Comparison of ENCODE assay signal across 9 mouse cellular contexts in the genomic region with DNA sequence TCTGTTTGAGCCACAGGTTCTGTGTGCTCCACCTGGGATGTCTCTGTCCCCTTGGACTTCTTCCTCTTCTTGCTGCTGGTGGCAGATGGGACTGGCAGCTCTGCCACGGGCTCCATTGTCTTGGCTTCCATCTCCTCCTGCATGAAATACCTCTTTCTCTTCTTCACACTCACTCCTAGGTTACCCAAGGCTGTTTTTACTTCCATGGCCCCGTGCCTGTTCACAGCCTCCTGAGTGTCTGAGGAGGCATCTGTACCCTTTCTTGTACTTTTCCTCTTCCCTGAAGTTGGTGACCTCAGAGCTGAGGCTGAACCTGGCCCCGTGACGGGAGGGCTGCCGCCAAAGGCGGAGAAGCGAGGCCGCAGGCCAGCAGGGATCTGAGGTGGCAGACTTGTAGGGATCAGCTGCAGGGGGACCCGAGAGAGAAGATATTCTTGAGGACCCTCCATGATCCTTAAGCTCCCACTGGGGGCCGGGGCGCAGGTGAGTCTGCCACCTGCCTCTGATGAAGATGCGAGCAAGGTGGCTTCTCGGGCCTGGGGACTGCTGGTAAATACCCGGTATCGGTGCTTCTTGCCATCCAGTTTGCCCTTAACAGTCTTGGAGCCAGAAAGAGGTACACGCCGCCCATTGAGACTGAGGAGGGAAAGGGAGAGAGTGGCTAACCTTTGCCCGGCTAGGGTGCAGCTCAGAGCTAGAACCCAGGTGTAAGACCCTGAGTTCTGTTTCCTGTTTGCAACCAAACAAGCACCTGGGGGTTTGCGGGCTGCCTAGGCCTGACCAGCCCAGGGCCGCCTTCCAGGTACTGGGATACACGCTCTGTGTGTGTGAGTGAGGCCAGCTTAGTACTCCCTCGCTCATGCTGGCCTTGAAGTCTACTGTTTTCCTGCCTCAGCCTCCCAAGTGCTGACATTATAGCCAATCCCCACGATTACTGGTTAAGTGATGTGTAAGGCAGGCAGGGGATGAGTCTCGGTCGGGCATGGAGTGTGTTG. TPM values are rescaled to one million over a fixed set of nuclear protein-coding genes. Genes with fewer than 3 reads are reported as not detected.
DNase-seq lines count a peak whose midpoint lies in the region; ATAC-seq lines count a peak whose summit lies in the region.
"Had no signal": no experiment of that assay in that cellular context is flagged by ENCODE, and none has a peak within 500 bp of the region (broad histone marks: within the 10 kb centered on the region; RNA-seq: fewer than 3 reads in every experiment).

No protein-coding gene starts in this region.

- 93% methylated on average over 25 of the region's 25 CpGs for WGBS in kidney, embryonic 14.5 days
- 92% methylated on average over 25 of the region's 25 CpGs for WGBS in embryonic facial prominence, embryonic 13.5 days
- WGBS in limb, embryonic 10.5 days: 95% methylated on average over 25 of the region's 25 CpGs

- 0 out of 2 replicates have a peak, but pooled peaks cover 4% of the 10 kb centered on the region for H3K4me1 ChIP-seq in kidney, embryonic 14.5 days (ENCODE audit: control insufficient read depth, insufficient read depth, low read length)
- peaks cover 34% of the 10 kb centered on the region for H3K4me1 ChIP-seq in embryonic facial prominence, embryonic 13.5 days
- H3K4me1 ChIP-seq in limb, embryonic 10.5 days: peaks cover 37% of the 10 kb centered on the region

- peak overlapping the region; percentile 82; the same call in 1 of the 2 replicates for H3K4me3 ChIP-seq in kidney, embryonic 14.5 days (ENCODE audit: low read length)
- H3K4me3 ChIP-seq in embryonic facial prominence, embryonic 13.5 days: peak overlapping the region; percentile 66
- peak overlapping the region; percentile 87 for H3K4me3 ChIP-seq in limb, embryonic 10.5 days

- no peak overlapping the region; the same call in 1 of the 2 replicates for H3K9ac ChIP-seq in kidney, embryonic 14.5 days (ENCODE audit: low read depth, low read length)
- H3K9ac ChIP-seq in embryonic facial prominence, embryonic 13.5 days: peak overlapping the region; percentile 76

- peaks cover 40% of the 10 kb centered on the region for H3K36me3 ChIP-seq in kidney, embryonic 14.5 days (ENCODE audit: control insufficient read depth, insufficient read depth, low read length)
- H3K36me3 ChIP-seq in embryonic facial prominence, embryonic 13.5 days: peaks cover 48% of the 10 kb centered on the region
- peaks cover 55% of the 10 kb centered on the region for H3K36me3 ChIP-seq in limb, embryonic 10.5 days

- DNase-seq in kidney, postnatal 36 days: no peak
- no peak for DNase-seq in limb, embryonic 10.5 days (ENCODE audit: low spot score)
- DNase-seq in naive thymus-derived CD4-positive, alpha-beta T cell, adult 2 months (ENCODE audit: low read depth): peak; percentile 7
- no peak for DNase-seq in layer of hippocampus, adult 9-10 months (ENCODE audit: low spot score)

- H3K4me2 ChIP-seq in kidney, embryonic 14.5 days (replicated peaks; ENCODE audit: low read depth, low read length): peak overlapping the region; percentile 98
- H3K4me2 ChIP-seq in embryonic facial prominence, embryonic 13.5 days: peak overlapping the region; percentile 98

- H3K9me3 ChIP-seq in kidney, embryonic 14.5 days (ENCODE audit: control insufficient read depth, low read length): no peaks in the 10 kb centered on the region
- no peaks in the 10 kb centered on the region for H3K9me3 ChIP-seq in embryonic facial prominence, embryonic 13.5 days
- H3K9me3 ChIP-seq in limb, embryonic 10.5 days (replicated peaks): no peaks in the 10 kb centered on the region

- no peak for ATAC-seq in kidney, embryonic 14.5 days (ENCODE audit: low FRiP score, low TSS enrichment)
- ATAC-seq in embryonic facial prominence, embryonic 13.5 days (ENCODE audit: insufficient number of reproducible peaks, insufficient read depth, low FRiP score, low TSS enrichment, low read depth): no peak
- ATAC-seq in granulocyte monocyte progenitor cell, adult 5-6 weeks (replicated peaks; ENCODE audit: poor library complexity, severe bottlenecking): no peak
- no peak for ATAC-seq in monocyte, adult 5-6 weeks (replicated peaks; ENCODE audit: insufficient number of reproducible peaks, low FRiP score, low TSS enrichment, poor library complexity, severe bottlenecking)

- H3K27ac ChIP-seq in kidney, embryonic 14.5 days (ENCODE audit: low read depth, low read length): no peak overlapping the region
- H3K27ac ChIP-seq in embryonic facial prominence, embryonic 13.5 days: no peak overlapping the region
- no peak overlapping the region for H3K27ac ChIP-seq in limb, embryonic 10.5 days

- H3K27me3 ChIP-seq in kidney, embryonic 14.5 days (ENCODE audit: control insufficient read depth, insufficient read depth, low read length): no peaks in the 10 kb centered on the region
- H3K27me3 ChIP-seq in embryonic facial prominence, embryonic 13.5 days: peaks cover 10% of the 10 kb centered on the region
- peaks cover 7% of the 10 kb centered on the region for H3K27me3 ChIP-seq in limb, embryonic 10.5 days (ENCODE audit: low read depth, poor library complexity, severe bottlenecking)

RNA-seq across cellular contexts. Expression of gene Cd3eap, which starts 1.6 kb away (rescaled TPM):
- 21.9 and 26.8 TPM in 2 replicates for polyA plus RNA-seq in kidney, embryonic 14.5 days (2014; fragmentation: Nextera tagmentation; extraction: Ambion mirVana)
- 29.4 and 30.5 TPM in 2 replicates for polyA plus RNA-seq in embryonic facial prominence, embryonic 13.5 days (2015; fragmentation: Nextera tagmentation; extraction: Ambion mirVana)
- 28.3 and 31.4 TPM in 2 replicates for polyA plus RNA-seq in limb, embryonic 10.5 days (2016; fragmentation: Nextera tagmentation; extraction: Ambion mirVana)
- 20.3 and 26.1 TPM in 2 replicates for total RNA-seq in granulocyte monocyte progenitor cell, adult 5-6 weeks (2014; fragmentation: Nextera tagmentation)
- total RNA-seq in granulocyte monocyte progenitor cell, adult 5-6 weeks (2017): 23.2 and 39.9 TPM in 2 replicates
- total RNA-seq in monocyte, adult 5-6 weeks (2017): 6.9 to 8.9 TPM (median 7.2 TPM) in 3 replicates

RNA-seq across cellular contexts. Expression of gene Ppp1r13l, which starts 1.9 kb away (rescaled TPM):
- polyA plus RNA-seq in kidney, embryonic 14.5 days (2014; fragmentation: Nextera tagmentation; extraction: Ambion mirVana): 5.4 and 7.8 TPM in 2 replicates
- polyA plus RNA-seq in embryonic facial prominence, embryonic 13.5 days (2015; fragmentation: Nextera tagmentation; extraction: Ambion mirVana): 8.3 and 12.6 TPM in 2 replicates
- 6.5 and 7.0 TPM in 2 replicates for polyA plus RNA-seq in limb, embryonic 10.5 days (2016; fragmentation: Nextera tagmentation; extraction: Ambion mirVana)
- total RNA-seq in granulocyte monocyte progenitor cell, adult 5-6 weeks (2014; fragmentation: Nextera tagmentation): 1.8 and 1.9 TPM in 2 replicates
- total RNA-seq in granulocyte monocyte progenitor cell, adult 5-6 weeks (2017): 0.26 and 0.57 TPM in 2 replicates
- total RNA-seq in monocyte, adult 5-6 weeks (2017): not detected in 3 replicates

RNA-seq across cellular contexts. Expression of gene Ercc1, which starts 13.1 kb away (rescaled TPM):
- 95.2 and 102 TPM in 2 replicates for polyA plus RNA-seq in kidney, embryonic 14.5 days (2014; fragmentation: Nextera tagmentation; extraction: Ambion mirVana)
- polyA plus RNA-seq in embryonic facial prominence, embryonic 13.5 days (2015; fragmentation: Nextera tagmentation; extraction: Ambion mirVana): 93.2 and 106 TPM in 2 replicates
- polyA plus RNA-seq in limb, embryonic 10.5 days (2016; fragmentation: Nextera tagmentation; extraction: Ambion mirVana): 97.8 and 101 TPM in 2 replicates
- total RNA-seq in granulocyte monocyte progenitor cell, adult 5-6 weeks (2014; fragmentation: Nextera tagmentation): 12.4 and 42.8 TPM in 2 replicates
- total RNA-seq in granulocyte monocyte progenitor cell, adult 5-6 weeks (2017): 29.4 and 34.9 TPM in 2 replicates
- total RNA-seq in monocyte, adult 5-6 weeks (2017): 15.0 to 19.8 TPM (median 18.0 TPM) in 3 replicates

RNA-seq across cellular contexts. Expression of gene Ercc2, which starts 24.1 kb away (rescaled TPM):
- polyA plus RNA-seq in kidney, embryonic 14.5 days (2014; fragmentation: Nextera tagmentation; extraction: Ambion mirVana): 11.9 and 12.6 TPM in 2 replicates
- 17.0 and 17.4 TPM in 2 replicates for polyA plus RNA-seq in embryonic facial prominence, embryonic 13.5 days (2015; fragmentation: Nextera tagmentation; extraction: Ambion mirVana)
- 25.6 and 26.6 TPM in 2 replicates for polyA plus RNA-seq in limb, embryonic 10.5 days (2016; fragmentation: Nextera tagmentation; extraction: Ambion mirVana)
- total RNA-seq in granulocyte monocyte progenitor cell, adult 5-6 weeks (2014; fragmentation: Nextera tagmentation): 10.7 and 26.9 TPM in 2 replicates
- 29.8 and 31.9 TPM in 2 replicates for total RNA-seq in granulocyte monocyte progenitor cell, adult 5-6 weeks (2017)
- total RNA-seq in monocyte, adult 5-6 weeks (2017): 21.0 to 32.4 TPM (median 25.4 TPM) in 3 replicates

RNA-seq across cellular contexts. Expression of gene Klc3, which starts 46.2 kb away (rescaled TPM):
- 5.7 and 6.7 TPM in 2 replicates for polyA plus RNA-seq in kidney, embryonic 14.5 days (2014; fragmentation: Nextera tagmentation; extraction: Ambion mirVana)
- 14.5 and 14.8 TPM in 2 replicates for polyA plus RNA-seq in embryonic facial prominence, embryonic 13.5 days (2015; fragmentation: Nextera tagmentation; extraction: Ambion mirVana)
- polyA plus RNA-seq in limb, embryonic 10.5 days (2016; fragmentation: Nextera tagmentation; extraction: Ambion mirVana): 3.3 and 4.4 TPM in 2 replicates
- not detected in 2 replicates for total RNA-seq in granulocyte monocyte progenitor cell, adult 5-6 weeks (2014; fragmentation: Nextera tagmentation)
- total RNA-seq in granulocyte monocyte progenitor cell, adult 5-6 weeks (2017): not detected in 2 replicates
- total RNA-seq in monocyte, adult 5-6 weeks (2017): 1.6 TPM in 2 of 3 replicates, not detected in the other
- total RNA-seq: megakaryocyte-erythroid progenitor cell, adult 5-6 weeks had no signal
